ENCODE assay signal across 23 mouse cellular contexts in the genomic region with DNA sequence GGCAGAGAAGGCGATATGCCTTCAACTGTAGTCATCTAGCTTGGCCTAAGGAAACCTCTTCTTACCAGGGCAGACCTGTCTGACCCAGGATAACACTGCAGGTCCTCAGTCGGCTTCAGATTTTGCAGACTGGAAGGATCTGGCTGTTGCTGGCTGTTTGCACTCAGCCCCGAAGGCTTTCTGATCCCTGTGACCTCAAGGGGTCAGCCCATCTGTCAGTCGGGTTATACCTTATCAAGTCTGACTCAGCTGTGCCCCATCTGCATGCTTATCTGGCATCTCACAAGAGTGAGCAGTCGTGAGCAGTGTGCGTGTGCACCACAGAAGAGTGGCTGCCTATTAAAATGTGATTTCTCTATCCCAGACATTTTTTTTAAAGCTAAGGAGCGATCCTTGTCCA. TPM values are rescaled to one million over a fixed set of nuclear protein-coding genes. Genes with fewer than 3 reads are reported as not detected.
DNase-seq lines count a peak whose midpoint lies in the region; ATAC-seq lines count a peak whose summit lies in the region.
"Had no signal": no experiment of that assay in that cellular context is flagged by ENCODE, and none has a peak within 500 bp of the region (broad histone marks: within the 10 kb centered on the region; RNA-seq: fewer than 3 reads in every experiment).

No protein-coding gene starts in this region.

- H3K27me3 ChIP-seq in liver, embryonic 11.5 days (replicated peaks; ENCODE audit: control insufficient read depth, insufficient read depth, low read length), result no peaks in the 10 kb centered on the region
- no peaks in the 10 kb centered on the region for H3K27me3 ChIP-seq in forebrain, embryonic 14.5 days (replicated peaks; ENCODE audit: control insufficient read depth, insufficient read depth, low read length)
- H3K27me3 ChIP-seq: limb, embryonic 15.5 days; neural tube, embryonic 13.5 days had no signal

- H3K4me3 ChIP-seq in liver, embryonic 11.5 days (ENCODE audit: low read depth, low read length), result no peak overlapping the region
- H3K4me3 ChIP-seq in forebrain, embryonic 14.5 days (ENCODE audit: low read depth, low read length), result no peak overlapping the region
- H3K4me3 ChIP-seq: erythroblast, embryonic 14.5 days; heart, embryonic 10.5 days; limb, embryonic 15.5 days; neural tube, embryonic 13.5 days had no signal

- peaks cover 3% of the 10 kb centered on the region; the same call in 1 of the 2 replicates for H3K4me1 ChIP-seq in liver, embryonic 11.5 days (replicated peaks; ENCODE audit: control insufficient read depth, insufficient read depth, low read length)
- no peaks in the 10 kb centered on the region for H3K4me1 ChIP-seq in forebrain, embryonic 14.5 days (ENCODE audit: control insufficient read depth, insufficient read depth, low read length)
- H3K4me1 ChIP-seq: limb, embryonic 15.5 days; neural tube, embryonic 13.5 days had no signal

- peak; percentile 86 for ATAC-seq in liver, embryonic 11.5 days (replicated peaks; ENCODE audit: low FRiP score)
- ATAC-seq in forebrain, embryonic 14.5 days, result no peak
- ATAC-seq: CD4-positive, CD25-positive, alpha-beta regulatory T cell, adult 4 months; inflammation-experienced regulatory T-cells, adult 6 months had no signal

- H3K36me3 ChIP-seq in liver, embryonic 11.5 days (ENCODE audit: control insufficient read depth, insufficient read depth, low read length), result no peaks in the 10 kb centered on the region
- peaks cover 52% of the 10 kb centered on the region for H3K36me3 ChIP-seq in forebrain, embryonic 14.5 days (ENCODE audit: control insufficient read depth, insufficient read depth, low read length)

- no peak overlapping the region for H3K27ac ChIP-seq in liver, embryonic 11.5 days (ENCODE audit: low read depth, low read length)
- no peak overlapping the region for H3K27ac ChIP-seq in forebrain, embryonic 14.5 days (ENCODE audit: low read depth, low read length)
- H3K27ac ChIP-seq: heart, embryonic 10.5 days; limb, embryonic 15.5 days; neural tube, embryonic 13.5 days; stomach, postnatal 0 days had no signal

- H3K4me2 ChIP-seq in liver, embryonic 11.5 days, result no peak overlapping the region
- no peak overlapping the region for H3K4me2 ChIP-seq in forebrain, embryonic 14.5 days (ENCODE audit: low read length)
- H3K4me2 ChIP-seq: limb, embryonic 15.5 days; neural tube, embryonic 13.5 days had no signal

- 26% methylated on average over 7 of the region's 7 CpGs for WGBS in liver, embryonic 11.5 days
- WGBS in forebrain, embryonic 14.5 days, result 78% methylated on average over 7 of the region's 7 CpGs

- H3K9me3 ChIP-seq in liver, embryonic 11.5 days (ENCODE audit: control insufficient read depth, low read length), result no peaks in the 10 kb centered on the region
- no peaks in the 10 kb centered on the region for H3K9me3 ChIP-seq in forebrain, embryonic 14.5 days (replicated peaks; ENCODE audit: control insufficient read depth, low read length)
- H3K9me3 ChIP-seq: heart, embryonic 10.5 days; limb, embryonic 15.5 days; neural tube, embryonic 13.5 days had no signal

- DNase-seq in testis, postnatal 10 days (ENCODE audit: low spot score), result peak; percentile 35
- DNase-seq in testis, postnatal 14 days (ENCODE audit: low spot score), result no peak
- DNase-seq in embryo, embryonic 11 days, result peak; percentile 24
- DNase-seq in liver, embryonic 11.5 days (ENCODE audit: low spot score), result peak; percentile 37
- DNase-seq in yolk sac, embryonic 10.5 days (ENCODE audit: low spot score), result peak; percentile 85
- no peak for DNase-seq in lung, postnatal 10 days
- DNase-seq in forebrain, embryonic 14.5 days (ENCODE audit: low spot score), result no peak
- no peak for DNase-seq in kidney, adult 11 months
- DNase-seq: cerebellum, adult 2 months; gastrocnemius, postnatal 14 days; heart, postnatal 14 days; kidney, postnatal 14 days; layer of hippocampus, adult 9-11 months; lung, postnatal 36 days; midbrain, embryonic 14.5 days; thymus, postnatal 4 days had no signal

- H3K9ac ChIP-seq in liver, embryonic 11.5 days (ENCODE audit: low read depth, low read length), result no peak overlapping the region
- no peak overlapping the region for H3K9ac ChIP-seq in forebrain, embryonic 14.5 days (ENCODE audit: low read length)
- H3K9ac ChIP-seq: limb, embryonic 15.5 days; neural tube, embryonic 13.5 days had no signal

RNA-seq across cellular contexts. Expression of a gene that starts 13.3 kb away (rescaled TPM):
- 322 and 335 TPM in 2 replicates for polyA plus RNA-seq in liver, embryonic 11.5 days (2014; fragmentation: Nextera tagmentation; extraction: Ambion mirVana)
- 258 and 266 TPM in 2 replicates for polyA plus RNA-seq in forebrain, embryonic 14.5 days (2014; fragmentation: Nextera tagmentation; extraction: Ambion mirVana)

RNA-seq across cellular contexts. Expression of a gene that starts 46.7 kb away (rescaled TPM):
- polyA plus RNA-seq in liver, embryonic 11.5 days (2014; fragmentation: Nextera tagmentation; extraction: Ambion mirVana), result 7.0 and 7.5 TPM in 2 replicates
- 23.9 and 33.5 TPM in 2 replicates for polyA plus RNA-seq in forebrain, embryonic 14.5 days (2014; fragmentation: Nextera tagmentation; extraction: Ambion mirVana)

Comparison
In these comparisons a context has a peak if more than half of its experiments do, and no peak if none do; other contexts are left out.
1. DNase-seq: peak in testis, postnatal 10 days (single experiment), embryo, embryonic 11 days (single experiment), liver, embryonic 11.5 days (single experiment) and yolk sac, embryonic 10.5 days (single experiment); none in testis, postnatal 14 days (single experiment), lung, postnatal 10 days (single experiment), forebrain, embryonic 14.5 days (single experiment) and kidney, adult 11 months (single experiment).